Mouse (Mus musculus) intestine, embryonic 14.5 days (tissue): ENCODE measurements around the gene Olfr510. TPM values are rescaled to one million over a fixed set of nuclear protein-coding genes. Genes with fewer than 3 reads are reported as not detected.

Experiments used
- polyA plus RNA-seq: library from polyadenylated mRNA; unstranded; fragments of >200 nt; fragmentation: Nextera tagmentation; extraction: Ambion mirVana; gene quantifications from 2 replicates; pipeline ENCODE4 v1.2.1, GENCODE M21; 2014

The Olfr510 gene
- polyA plus RNA-seq, 1 experiment from 2014 or later, result not detected

Other genes with a start within 250 kb of the Olfr510 start
- gene Olfr497, start 246.0 kb upstream of the Olfr510 start, polyA plus RNA-seq, result not detected in 2 replicates
- not detected in 2 replicates for gene Olfr498, start 201.1 kb upstream of the Olfr510 start, polyA plus RNA-seq
- not detected in 2 replicates for gene Olfr502, start 141.4 kb upstream of the Olfr510 start, polyA plus RNA-seq
- gene Olfr503, start 121.9 kb upstream of the Olfr510 start, polyA plus RNA-seq, result not detected in 2 replicates
- gene Olfr504, start 100.6 kb upstream of the Olfr510 start, polyA plus RNA-seq, result not detected in 2 replicates
- 0.05 TPM in 1 of 2 replicates, not detected in the other for gene Olfr506, start 55.6 kb upstream of the Olfr510 start, polyA plus RNA-seq
- not detected in 2 replicates for gene Olfr507, start 44.6 kb upstream of the Olfr510 start, polyA plus RNA-seq
- gene Olfr508, start 36.4 kb upstream of the Olfr510 start, polyA plus RNA-seq, result not detected in 2 replicates
- gene Olfr509, start 14.5 kb upstream of the Olfr510 start, polyA plus RNA-seq, result not detected in 2 replicates
- gene Olfr512, start 46.9 kb downstream of the Olfr510 start, polyA plus RNA-seq, result not detected in 2 replicates
- gene Olfr513, start 84.6 kb downstream of the Olfr510 start, polyA plus RNA-seq, result not detected in 2 replicates
- gene Olfr514, start 159.6 kb downstream of the Olfr510 start, polyA plus RNA-seq, result not detected in 2 replicates
- not detected in 2 replicates for gene Olfr516, start 184.1 kb downstream of the Olfr510 start, polyA plus RNA-seq
- gene Olfr517, start 206.0 kb downstream of the Olfr510 start, polyA plus RNA-seq, result not detected in 2 replicates
- not detected in 2 replicates for gene Olfr518, start 218.6 kb downstream of the Olfr510 start, polyA plus RNA-seq
- not detected in 2 replicates for gene Olfr519, start 228.0 kb downstream of the Olfr510 start, polyA plus RNA-seq